Mouse (Mus musculus): ENCODE results near the gene Hist1h2bf.

Gene Hist1h2bf

DNA sequence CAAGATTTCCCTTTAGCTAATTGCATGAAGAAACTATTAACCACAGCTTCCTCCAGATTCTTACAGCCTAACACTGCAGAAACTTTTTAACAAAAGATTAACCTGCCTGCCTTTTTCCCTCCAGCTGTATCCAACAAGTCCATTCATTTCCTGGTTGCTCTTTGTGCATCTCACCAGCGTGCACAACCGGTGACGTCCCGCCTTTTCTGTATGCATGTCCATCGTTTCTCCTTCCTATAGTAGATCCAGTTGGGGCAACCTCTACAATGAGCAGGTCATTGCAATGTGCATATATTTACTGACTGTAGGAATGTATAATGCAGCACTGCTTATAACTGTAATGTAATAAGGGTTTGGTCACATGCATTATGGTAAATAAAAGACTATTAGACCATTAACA is 50.0 kb downstream of the Hist1h2bf start:
- no peak for DNase-seq

All from kidney, postnatal 4 days (tissue).